Mouse (Mus musculus) MEL (cell line): ENCODE measurements around the gene 4930467E23Rik.
"Not testable (repeated sequence)": the region's sequence is repeated elsewhere in the genome, so short reads cannot be mapped to it uniquely, and the experiment has no call there.

Experiments
- CHD1 ChIP-seq: IDR thresholded peaks from 2 replicates; pipeline ENCODE4 v1.6.1; 2012; ENCODE audit warnings: low read depth, mild to moderate bottlenecking, inconsistent platforms, low read length, improper control_type of control experiment
- CTCF ChIP-seq, 3 experiments: IDR thresholded peaks in 2 of 3; conservative IDR thresholded peaks in 1 of 3; 2 replicates each; pipeline ENCODE4 v1.5.1; 2011 to 2012; ENCODE audit warnings: low read length in 3 of 3, low read depth in 2 of 3, mild to moderate bottlenecking in 2 of 3, improper control_type of control experiment in 1 of 3, inconsistent platforms in 1 of 3, mixed read lengths in 1 of 3, moderate library complexity in 1 of 3; ENCODE audit not compliant: control insufficient read depth in 1 of 3, insufficient read depth in 1 of 3, poor library complexity in 1 of 3, severe bottlenecking in 1 of 3
- MAZ ChIP-seq: IDR thresholded peaks from 2 replicates; pipeline ENCODE4 v1.6.1; 2012; ENCODE audit warnings: low read depth, mild to moderate bottlenecking, inconsistent platforms, low read length, improper control_type of control experiment
- MYC ChIP-seq: IDR thresholded peaks from 2 replicates; pipeline ENCODE4 v1.6.1; 2011; ENCODE audit warnings: low read depth, mild to moderate bottlenecking, low read length, improper control_type of control experiment, moderate library complexity
- POLR2A ChIP-seq, 2 experiments: IDR thresholded peaks; 2 replicates each; pipeline ENCODE4 v1.6.1; 2011 to 2012; ENCODE audit warnings: low read length in 2 of 2, mild to moderate bottlenecking in 2 of 2, control low read depth in 1 of 2, improper control_type of control experiment in 1 of 2, low read depth in 1 of 2, moderate library complexity in 1 of 2; ENCODE audit not compliant: control insufficient read depth in 1 of 2, insufficient read depth in 1 of 2, poor library complexity in 1 of 2
- USF1 ChIP-seq: IDR thresholded peaks from 2 replicates; pipeline ENCODE4 v1.6.1; 2014; ENCODE audit warnings: low read depth, mild to moderate bottlenecking, inconsistent platforms, low read length, improper control_type of control experiment, moderate library complexity

DNA sequence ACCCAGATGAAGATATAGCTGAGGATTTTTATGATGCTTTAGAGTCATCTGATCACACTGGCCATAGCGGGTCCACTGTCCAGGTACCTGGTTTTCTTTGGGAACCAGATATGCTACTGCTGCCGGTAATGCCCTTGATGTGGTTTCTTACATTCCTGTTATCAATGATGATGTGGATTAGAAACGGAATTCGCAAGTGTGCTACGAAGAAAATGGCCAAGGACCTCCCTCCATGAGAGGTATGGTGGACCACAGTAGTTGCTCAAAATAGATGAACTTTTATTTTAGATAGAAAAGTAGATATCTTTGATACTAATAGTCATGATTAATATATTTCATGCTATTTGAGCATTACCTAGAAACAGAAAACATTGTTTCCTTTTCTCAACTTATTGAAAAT, 32.3 kb downstream of the 4930467E23Rik start:
- TF ChIP-seq MAZ; USF1; CHD1; MYC; POLR2A (IDR thresholded peaks at IDR 0.05; ENCODE audit: control insufficient read depth in 1 of 2, insufficient read depth in 1 of 2, low read depth in 1 of 2, low read length in 2 of 2, poor library complexity in 1 of 2); CTCF (IDR thresholded peaks at IDR 0.05 in 2 of 3, conservative IDR thresholded peaks at IDR 0.05 in 1 of 3; ENCODE audit: control insufficient read depth in 1 of 3, insufficient read depth in 1 of 3, low read depth in 2 of 3, low read length in 3 of 3, poor library complexity in 1 of 3, severe bottlenecking in 1 of 3): not testable (repeated sequence)
